Mouse (Mus musculus): Measurements from ENCODE around the gene Sulf2. TPM values are rescaled to one million over a fixed set of nuclear protein-coding genes. Genes with fewer than 3 reads are reported as not detected.

Gene Sulf2
- polyA plus RNA-seq, 1 experiment = 119 TPM

- Histone ChIP-seq H3K9ac (ENCODE audit: low read depth, poor library complexity, severe bottlenecking) (peak overlapping the region; percentile 5; the same call in 1 of the 2 replicates), H3K9me3 (replicated peaks; ENCODE audit: control insufficient read depth, insufficient read depth, low read length, poor library complexity, severe bottlenecking) (no peaks in the 10 kb centered on the region), H3K27me3 (ENCODE audit: control insufficient read depth, insufficient read depth, low read length, poor library complexity, severe bottlenecking) (no peaks in the 10 kb centered on the region), H3K4me3 (ENCODE audit: low read depth, low read length) (no peak overlapping the region), H3K4me1 (ENCODE audit: control insufficient read depth, insufficient read depth, low read length) (no peaks in the 10 kb centered on the region), H3K27ac (ENCODE audit: insufficient read depth, low read length) (no peak overlapping the region), H3K36me3 (ENCODE audit: control insufficient read depth, insufficient read depth, low read length, poor library complexity, severe bottlenecking) (peaks cover 7% of the 10 kb centered on the region; the same call in 1 of the 2 replicates)
- TF ChIP-seq POLR2A (IDR thresholded peaks at IDR 0.05; ENCODE audit: insufficient read depth, low read length) (no peak), CTCF (IDR thresholded peaks at IDR 0.05; ENCODE audit: low read depth, low read length) (peak; percentile 48), EP300 (IDR thresholded peaks at IDR 0.05; ENCODE audit: insufficient read depth, low read depth, low read length) (no peak)
These were observed 57.8 kb downstream of the Sulf2 start for GRCm38 (mm10) chr2:166097443-166098291.

GRCm38 (mm10) chr2:166096834-166097233 is 58.6 kb downstream of the Sulf2 start:
- TF ChIP-seq POLR2A (IDR thresholded peaks at IDR 0.05; ENCODE audit: insufficient read depth, low read length) = no peak
- peak; percentile 41 for TF ChIP-seq CTCF (IDR thresholded peaks at IDR 0.05; ENCODE audit: low read depth, low read length)
- Histone ChIP-seq H3K36me3 (ENCODE audit: control insufficient read depth, insufficient read depth, low read length, poor library complexity, severe bottlenecking) (peaks cover 15% of the 10 kb centered on the region), H3K4me1 (ENCODE audit: control insufficient read depth, insufficient read depth, low read length) (no peaks in the 10 kb centered on the region)

GRCm38 (mm10) chr2:166096300-166096699 is 59.2 kb downstream of the Sulf2 start:
- Histone ChIP-seq H3K27me3 (ENCODE audit: control insufficient read depth, insufficient read depth, low read length, poor library complexity, severe bottlenecking) (no peaks in the 10 kb centered on the region), H3K4me3 (ENCODE audit: low read depth, low read length) (no peak overlapping the region), H3K9ac (ENCODE audit: low read depth, poor library complexity, severe bottlenecking) (no peak overlapping the region), H3K27ac (ENCODE audit: insufficient read depth, low read length) (no peak overlapping the region), H3K4me1 (ENCODE audit: control insufficient read depth, insufficient read depth, low read length) (no peaks in the 10 kb centered on the region), H3K9me3 (replicated peaks; ENCODE audit: control insufficient read depth, insufficient read depth, low read length, poor library complexity, severe bottlenecking) (no peaks in the 10 kb centered on the region), H3K36me3 (ENCODE audit: control insufficient read depth, insufficient read depth, low read length, poor library complexity, severe bottlenecking) (peaks cover 21% of the 10 kb centered on the region)
- TF ChIP-seq CTCF (IDR thresholded peaks at IDR 0.05; ENCODE audit: low read depth, low read length) = no peak
- TF ChIP-seq POLR2A (IDR thresholded peaks at IDR 0.05; ENCODE audit: insufficient read depth, low read length) = no peak
- no peak for TF ChIP-seq EP300 (IDR thresholded peaks at IDR 0.05; ENCODE audit: insufficient read depth, low read depth, low read length)

More at GRCm38 (mm10) chr2:166096834-166097233, 58.6 kb downstream of the Sulf2 start:
- H3K27ac ChIP-seq (ENCODE audit: insufficient read depth, low read length) = no peak overlapping the region
- H3K9ac ChIP-seq (ENCODE audit: low read depth, poor library complexity, severe bottlenecking) = no peak overlapping the region
- H3K4me3 ChIP-seq (ENCODE audit: low read depth, low read length) = no peak overlapping the region
- H3K27me3 ChIP-seq (ENCODE audit: control insufficient read depth, insufficient read depth, low read length, poor library complexity, severe bottlenecking) = no peaks in the 10 kb centered on the region
- no peaks in the 10 kb centered on the region for H3K9me3 ChIP-seq (replicated peaks; ENCODE audit: control insufficient read depth, insufficient read depth, low read length, poor library complexity, severe bottlenecking)

- Histone ChIP-seq H3K4me1 (ENCODE audit: control insufficient read depth, insufficient read depth, low read length) (no peaks in the 10 kb centered on the region), H3K4me3 (ENCODE audit: low read depth, low read length) (no peak overlapping the region), H3K36me3 (ENCODE audit: control insufficient read depth, insufficient read depth, low read length, poor library complexity, severe bottlenecking) (peaks cover 34% of the 10 kb centered on the region), H3K27ac (ENCODE audit: insufficient read depth, low read length) (no peak overlapping the region), H3K27me3 (ENCODE audit: control insufficient read depth, insufficient read depth, low read length, poor library complexity, severe bottlenecking) (no peaks in the 10 kb centered on the region), H3K9me3 (replicated peaks; ENCODE audit: control insufficient read depth, insufficient read depth, low read length, poor library complexity, severe bottlenecking) (no peaks in the 10 kb centered on the region), H3K9ac (ENCODE audit: low read depth, poor library complexity, severe bottlenecking) (no peak overlapping the region)
- no peak for TF ChIP-seq CTCF (IDR thresholded peaks at IDR 0.05; ENCODE audit: low read depth, low read length)
- TF ChIP-seq EP300 (IDR thresholded peaks at IDR 0.05; ENCODE audit: insufficient read depth, low read depth, low read length) = no peak
- no peak for TF ChIP-seq POLR2A (IDR thresholded peaks at IDR 0.05; ENCODE audit: insufficient read depth, low read length)
These were observed 63.1 kb downstream of the Sulf2 start for GRCm38 (mm10) chr2:166092412-166092811.

- no peaks in the 10 kb centered on the region for H3K4me1 ChIP-seq (ENCODE audit: control insufficient read depth, insufficient read depth, low read length)
- no peak overlapping the region for H3K9ac ChIP-seq (ENCODE audit: low read depth, poor library complexity, severe bottlenecking)
- peaks cover 35% of the 10 kb centered on the region for H3K36me3 ChIP-seq (ENCODE audit: control insufficient read depth, insufficient read depth, low read length, poor library complexity, severe bottlenecking)
- H3K27me3 ChIP-seq (ENCODE audit: control insufficient read depth, insufficient read depth, low read length, poor library complexity, severe bottlenecking) = no peaks in the 10 kb centered on the region
- H3K27ac ChIP-seq (ENCODE audit: insufficient read depth, low read length) = no peak overlapping the region
- H3K9me3 ChIP-seq (replicated peaks; ENCODE audit: control insufficient read depth, insufficient read depth, low read length, poor library complexity, severe bottlenecking) = no peaks in the 10 kb centered on the region
- no peak overlapping the region for H3K4me3 ChIP-seq (ENCODE audit: low read depth, low read length)
- TF ChIP-seq POLR2A (IDR thresholded peaks at IDR 0.05; ENCODE audit: insufficient read depth, low read length) (no peak), CTCF (IDR thresholded peaks at IDR 0.05; ENCODE audit: low read depth, low read length) (no peak), EP300 (IDR thresholded peaks at IDR 0.05; ENCODE audit: insufficient read depth, low read depth, low read length) (no peak)
These were observed 63.9 kb downstream of the Sulf2 start for GRCm38 (mm10) chr2:166091599-166091998.

- peaks cover 35% of the 10 kb centered on the region for H3K36me3 ChIP-seq (ENCODE audit: control insufficient read depth, insufficient read depth, low read length, poor library complexity, severe bottlenecking)
- H3K27ac ChIP-seq (ENCODE audit: insufficient read depth, low read length) = no peak overlapping the region
- H3K9ac ChIP-seq (ENCODE audit: low read depth, poor library complexity, severe bottlenecking) = no peak overlapping the region
- no peak for TF ChIP-seq CTCF (IDR thresholded peaks at IDR 0.05; ENCODE audit: low read depth, low read length)
- TF ChIP-seq POLR2A (IDR thresholded peaks at IDR 0.05; ENCODE audit: insufficient read depth, low read length) = no peak
- TF ChIP-seq EP300 (IDR thresholded peaks at IDR 0.05; ENCODE audit: insufficient read depth, low read depth, low read length) = no peak
- no peaks in the 10 kb centered on the region for H3K4me1 ChIP-seq (ENCODE audit: control insufficient read depth, insufficient read depth, low read length)
- H3K4me3 ChIP-seq (ENCODE audit: low read depth, low read length) = no peak overlapping the region
- H3K9me3 ChIP-seq (replicated peaks; ENCODE audit: control insufficient read depth, insufficient read depth, low read length, poor library complexity, severe bottlenecking) = no peaks in the 10 kb centered on the region
- H3K27me3 ChIP-seq (ENCODE audit: control insufficient read depth, insufficient read depth, low read length, poor library complexity, severe bottlenecking) = no peaks in the 10 kb centered on the region
These were observed 65.3 kb downstream of the Sulf2 start for GRCm38 (mm10) chr2:166090131-166090581.

Measured in ES-Bruce4 (cell line).